Mouse (Mus musculus) megakaryocyte, embryonic 14.5 days (primary cell): ENCODE measurements at regions not wholly inside any gene's neighbourhood (a gene's known extent, or its start where the extent isn't known, plus 50 kb on each side); places are given as distances from the start of the nearest gene placed in this dataset.

Experiments used
- FLI1 ChIP-seq: IDR thresholded peaks from 2 replicates; pipeline ENCODE4 v1.6.1; 2012; ENCODE audit warnings: low read length, inconsistent platforms, mixed read lengths
- GATA1 ChIP-seq: IDR thresholded peaks from 3 replicates; pipeline ENCODE4 v1.6.1; 2012; ENCODE audit warnings: mixed read lengths, low read length, inconsistent platforms, borderline replicate concordance

DNA sequence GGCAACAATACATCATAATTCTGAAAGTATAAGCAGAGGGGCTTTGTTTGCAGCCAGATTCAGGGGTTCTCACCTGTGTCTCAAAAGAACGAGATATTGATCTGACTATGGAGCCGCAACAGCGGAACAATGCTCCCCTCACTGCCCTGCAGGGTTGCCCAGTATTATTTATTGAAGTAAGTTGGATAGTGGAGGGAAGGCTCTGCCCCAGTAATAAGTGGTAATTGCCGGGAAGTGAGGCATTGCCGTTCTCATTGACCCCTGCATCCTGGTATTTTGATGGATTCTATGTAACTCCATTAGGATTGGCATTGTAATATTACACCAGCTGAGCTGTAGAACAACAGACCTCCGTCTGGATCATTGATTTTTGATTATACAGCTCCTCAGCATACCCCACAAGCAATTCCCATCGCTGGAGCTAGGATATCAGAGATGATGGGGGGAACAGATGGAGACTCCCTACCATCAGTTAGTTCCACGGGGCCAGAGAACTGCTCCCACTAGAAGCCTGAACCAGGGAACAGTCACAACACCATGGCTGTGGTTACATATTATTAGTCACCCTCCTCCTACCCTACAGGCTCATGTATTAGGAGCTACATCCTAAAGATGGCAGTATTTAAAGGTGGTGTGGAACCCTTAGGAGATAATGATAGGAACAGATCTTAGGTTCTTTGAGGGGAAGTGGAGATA, 572.0 kb upstream of the Sall1 start:
- TF ChIP-seq FLI1: no peak
- no peak for TF ChIP-seq GATA1
